11 mouse cellular contexts compared by ENCODE assay signal in the genomic region with DNA sequence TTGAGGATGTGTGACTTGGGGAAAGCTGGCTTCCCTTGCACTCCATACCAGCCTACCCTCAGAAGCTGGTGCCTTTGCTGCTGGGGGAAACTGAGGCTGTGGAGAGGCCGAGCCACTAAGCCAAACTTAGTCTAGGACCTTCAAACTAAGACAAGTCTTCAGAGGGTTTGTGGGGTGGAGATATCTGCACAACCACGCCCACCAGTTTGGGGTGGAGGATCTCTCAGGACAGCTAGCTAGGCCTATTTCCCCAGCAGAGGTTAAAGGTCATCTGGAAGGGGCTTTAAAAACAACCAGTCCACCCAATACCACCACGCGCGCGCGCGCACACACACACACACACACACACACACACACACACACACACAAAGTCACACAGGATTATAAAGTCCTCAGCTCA. TPM values are rescaled to one million over a fixed set of nuclear protein-coding genes. Genes with fewer than 3 reads are reported as not detected.
DNase-seq lines count a peak whose midpoint lies in the region; ATAC-seq lines count a peak whose summit lies in the region.
"Had no signal": no experiment of that assay in that cellular context is flagged by ENCODE, and none has a peak within 500 bp of the region (broad histone marks: within the 10 kb centered on the region; RNA-seq: fewer than 3 reads in every experiment).

No protein-coding gene starts in this region.

- peak overlapping the region; percentile 71 for H3K4me3 ChIP-seq in kidney, embryonic 15.5 days (replicated peaks)
- H3K4me3 ChIP-seq in embryonic facial prominence, embryonic 12.5 days = peak overlapping the region; percentile 78
- H3K4me3 ChIP-seq in limb, embryonic 10.5 days = peak overlapping the region; percentile 90

- WGBS in kidney, embryonic 15.5 days = 72% methylated on average over 8 of the region's 8 CpGs
- 30% methylated on average over 6 of the region's 8 CpGs for WGBS in embryonic facial prominence, embryonic 12.5 days
- WGBS in limb, embryonic 10.5 days = 31% methylated on average over 8 of the region's 8 CpGs

- DNase-seq in kidney, postnatal 14 days = no peak
- DNase-seq in NIH3T3 (ENCODE audit: low read depth) = peak; percentile 61
- DNase-seq in limb, embryonic 10.5 days (ENCODE audit: low spot score) = no peak
- DNase-seq in layer of hippocampus, postnatal 25 days (ENCODE audit: extremely low spot score in 1 of 2, low spot score in 1 of 2) = no peak
- DNase-seq in spleen, postnatal 4 days (ENCODE audit: low spot score in 2 of 2) = no peak
- DNase-seq in adrenal gland, adult (ENCODE audit: inconsistent age in 2 of 2, low spot score in 1 of 2) = no peak
- DNase-seq: cerebellum, postnatal 36 days; lung, postnatal 36 days had no signal

- H3K27me3 ChIP-seq in kidney, embryonic 15.5 days = peaks cover 27% of the 10 kb centered on the region
- peaks cover 4% of the 10 kb centered on the region; the same call in 1 of the 2 replicates for H3K27me3 ChIP-seq in embryonic facial prominence, embryonic 12.5 days
- peaks cover 4% of the 10 kb centered on the region; the same call in 1 of the 2 replicates for H3K27me3 ChIP-seq in limb, embryonic 10.5 days (ENCODE audit: low read depth, poor library complexity, severe bottlenecking)

- no peak overlapping the region for H3K27ac ChIP-seq in kidney, embryonic 15.5 days
- H3K27ac ChIP-seq in embryonic facial prominence, embryonic 12.5 days = peak overlapping the region; percentile 87
- peak overlapping the region; percentile 96 for H3K27ac ChIP-seq in limb, embryonic 10.5 days
- H3K27ac ChIP-seq: layer of hippocampus, adult 2 months had no signal

- peaks cover 36% of the 10 kb centered on the region for H3K4me1 ChIP-seq in kidney, embryonic 15.5 days
- H3K4me1 ChIP-seq in embryonic facial prominence, embryonic 12.5 days = peaks cover 63% of the 10 kb centered on the region
- H3K4me1 ChIP-seq in limb, embryonic 10.5 days = peaks cover 77% of the 10 kb centered on the region

- H3K9me3 ChIP-seq in kidney, embryonic 15.5 days (replicated peaks) = no peaks in the 10 kb centered on the region
- no peaks in the 10 kb centered on the region for H3K9me3 ChIP-seq in embryonic facial prominence, embryonic 12.5 days
- no peaks in the 10 kb centered on the region for H3K9me3 ChIP-seq in limb, embryonic 10.5 days (replicated peaks)

- H3K36me3 ChIP-seq in kidney, embryonic 15.5 days = no peaks in the 10 kb centered on the region
- no peaks in the 10 kb centered on the region for H3K36me3 ChIP-seq in embryonic facial prominence, embryonic 12.5 days
- H3K36me3 ChIP-seq in limb, embryonic 10.5 days = peaks cover 31% of the 10 kb centered on the region

- ATAC-seq in kidney, embryonic 15.5 days (replicated peaks; ENCODE audit: low FRiP score) = 0 out of 2 replicates have a peak, but pooled peaks have one; percentile 3
- no peak for ATAC-seq in embryonic facial prominence, embryonic 12.5 days (ENCODE audit: insufficient number of reproducible peaks, insufficient read depth, low FRiP score, low TSS enrichment)

- H3K4me2 ChIP-seq in kidney, embryonic 15.5 days = peak overlapping the region; percentile 95
- H3K4me2 ChIP-seq in embryonic facial prominence, embryonic 12.5 days (replicated peaks) = peak overlapping the region; percentile 78

- H3K9ac ChIP-seq in kidney, embryonic 15.5 days = peak overlapping the region; percentile 75; the same call in 1 of the 2 replicates
- H3K9ac ChIP-seq in embryonic facial prominence, embryonic 12.5 days = peak overlapping the region; percentile 86

RNA-seq across cellular contexts. Expression of gene Prrx2, which starts 11.5 kb away (rescaled TPM):
- polyA plus RNA-seq in kidney, embryonic 15.5 days (2015; fragmentation: Nextera tagmentation; extraction: Ambion mirVana) = 10.6 and 10.9 TPM in 2 replicates
- 106 and 121 TPM in 2 replicates for polyA plus RNA-seq in embryonic facial prominence, embryonic 12.5 days (2016; fragmentation: Nextera tagmentation; extraction: Ambion mirVana)
- 111 and 140 TPM in 2 replicates for polyA plus RNA-seq in limb, embryonic 10.5 days (2016; fragmentation: Nextera tagmentation; extraction: Ambion mirVana)
- 1 to 10 TPM; 1.7 to 3.3 TPM for total RNA-seq in layer of hippocampus, postnatal 25 days (2021)

RNA-seq across cellular contexts. Expression of gene Asb6, which starts 16.1 kb away (rescaled TPM):
- polyA plus RNA-seq in kidney, embryonic 15.5 days (2015; fragmentation: Nextera tagmentation; extraction: Ambion mirVana) = 35.5 and 38.3 TPM in 2 replicates
- polyA plus RNA-seq in embryonic facial prominence, embryonic 12.5 days (2016; fragmentation: Nextera tagmentation; extraction: Ambion mirVana) = 40.0 and 41.8 TPM in 2 replicates
- polyA plus RNA-seq in limb, embryonic 10.5 days (2016; fragmentation: Nextera tagmentation; extraction: Ambion mirVana) = 59.4 and 61.3 TPM in 2 replicates
- 10 to 100 TPM; 35.1 to 40.1 TPM for total RNA-seq in layer of hippocampus, postnatal 25 days (2021)

RNA-seq across cellular contexts. Expression of gene Ntmt1, which starts 38.6 kb away (rescaled TPM):
- 82.6 and 96.6 TPM in 2 replicates for polyA plus RNA-seq in kidney, embryonic 15.5 days (2015; fragmentation: Nextera tagmentation; extraction: Ambion mirVana)
- 105 and 106 TPM in 2 replicates for polyA plus RNA-seq in embryonic facial prominence, embryonic 12.5 days (2016; fragmentation: Nextera tagmentation; extraction: Ambion mirVana)
- polyA plus RNA-seq in limb, embryonic 10.5 days (2016; fragmentation: Nextera tagmentation; extraction: Ambion mirVana) = 138 and 141 TPM in 2 replicates
- 10 to 100 TPM; 34.8 to 35.2 TPM for total RNA-seq in layer of hippocampus, postnatal 25 days (2021)

RNA-seq across cellular contexts. Expression of gene 1700001O22Rik, which starts 42.8 kb away (rescaled TPM):
- polyA plus RNA-seq in kidney, embryonic 15.5 days (2015; fragmentation: Nextera tagmentation; extraction: Ambion mirVana) = 3.5 TPM in 2 replicates
- 3.8 and 4.0 TPM in 2 replicates for polyA plus RNA-seq in embryonic facial prominence, embryonic 12.5 days (2016; fragmentation: Nextera tagmentation; extraction: Ambion mirVana)
- polyA plus RNA-seq in limb, embryonic 10.5 days (2016; fragmentation: Nextera tagmentation; extraction: Ambion mirVana) = 2.1 and 4.0 TPM in 2 replicates
- 1 to 10 TPM; 4.0 to 5.5 TPM for total RNA-seq in layer of hippocampus, postnatal 25 days (2021)
